In genomic region chr19:34474228-34474990, GRCm38 (mm10) we compare ENCODE assay signal across 8 mouse cellular contexts. TPM values are rescaled to one million over a fixed set of nuclear protein-coding genes. Genes with fewer than 3 reads are reported as not detected.
A peak's percentile ranks its signal among the peaks of the same experiment; 100 is the strongest.
DNase-seq lines count a peak whose midpoint lies in the region; ATAC-seq and TF ChIP-seq lines count a peak whose summit lies in the region.

No protein-coding gene starts in this region.

- H3K9ac ChIP-seq in lung, embryonic 14.5 days = peak overlapping the region; percentile 43
- H3K9ac ChIP-seq in forebrain, embryonic 16.5 days (replicated peaks; ENCODE audit: low read depth, low read length) = peak overlapping the region; percentile 56
- H3K9ac ChIP-seq in kidney, embryonic 15.5 days = 0 out of 2 replicates have a peak overlapping the region, but pooled peaks have one; percentile 31
- H3K9ac ChIP-seq in stomach, embryonic 16.5 days (ENCODE audit: low read length) = peak overlapping the region; percentile 68

- H3K4me2 ChIP-seq in lung, embryonic 14.5 days = peak overlapping the region; percentile 98
- H3K4me2 ChIP-seq in forebrain, embryonic 16.5 days (ENCODE audit: low read length) = peak overlapping the region; percentile 99
- H3K4me2 ChIP-seq in kidney, embryonic 15.5 days = peak overlapping the region; percentile 97
- H3K4me2 ChIP-seq in stomach, embryonic 16.5 days (ENCODE audit: low read depth, low read length) = peak overlapping the region; percentile 98

- peak; percentile 32 for DNase-seq in lung, embryonic 14.5 days
- DNase-seq in lung, postnatal 10 days = no peak
- DNase-seq in adrenal gland, postnatal 36 days = peak; percentile 20 to 22
- DNase-seq in mesoderm, embryonic 11.5 days (ENCODE audit: low read depth, low spot score) = peak; percentile 41
- DNase-seq in gastrocnemius, postnatal 10 days = no peak

- H3K36me3 ChIP-seq in lung, embryonic 14.5 days (ENCODE audit: insufficient read depth) = no peaks in the 10 kb centered on the region
- no peaks in the 10 kb centered on the region for H3K36me3 ChIP-seq in forebrain, embryonic 16.5 days (ENCODE audit: control insufficient read depth, insufficient read depth)
- H3K36me3 ChIP-seq in kidney, embryonic 15.5 days = no peaks in the 10 kb centered on the region
- no peaks in the 10 kb centered on the region for H3K36me3 ChIP-seq in stomach, embryonic 16.5 days (ENCODE audit: control insufficient read depth, insufficient read depth, low read length)

- H3K27me3 ChIP-seq in lung, embryonic 14.5 days (ENCODE audit: insufficient read depth, low read length) = peaks cover 18% of the 10 kb centered on the region
- peaks cover 22% of the 10 kb centered on the region for H3K27me3 ChIP-seq in forebrain, embryonic 16.5 days (replicated peaks; ENCODE audit: control insufficient read depth, insufficient read depth, low read length)
- H3K27me3 ChIP-seq in kidney, embryonic 15.5 days = peaks cover 54% of the 10 kb centered on the region
- peaks cover 10% of the 10 kb centered on the region; the same call in 1 of the 2 replicates for H3K27me3 ChIP-seq in stomach, embryonic 16.5 days (ENCODE audit: control insufficient read depth, insufficient read depth, low read length)

- no peaks in the 10 kb centered on the region for H3K9me3 ChIP-seq in lung, embryonic 14.5 days (ENCODE audit: low read depth, low read length)
- no peaks in the 10 kb centered on the region for H3K9me3 ChIP-seq in forebrain, embryonic 16.5 days (ENCODE audit: control insufficient read depth, low read length)
- no peaks in the 10 kb centered on the region for H3K9me3 ChIP-seq in kidney, embryonic 15.5 days (replicated peaks)
- H3K9me3 ChIP-seq in stomach, embryonic 16.5 days (replicated peaks; ENCODE audit: control insufficient read depth, low read length) = no peaks in the 10 kb centered on the region

- ATAC-seq in lung, embryonic 14.5 days (ENCODE audit: insufficient read depth) = peak; percentile 80; the same call in 1 of the 2 replicates
- peak; percentile 84 for ATAC-seq in forebrain, embryonic 16.5 days
- peak; percentile 77 for ATAC-seq in kidney, embryonic 15.5 days (replicated peaks; ENCODE audit: low FRiP score)
- ATAC-seq in stomach, embryonic 16.5 days (ENCODE audit: insufficient read depth, low FRiP score) = 0 out of 2 replicates have a peak, but pooled peaks have one; percentile 25

- TF ChIP-seq CTCF in lung, embryonic 14.5 days (IDR thresholded peaks at IDR 0.05; ENCODE audit: low read depth) = no peak

- WGBS in lung, embryonic 14.5 days = 7% methylated on average over 49 of the region's 49 CpGs
- 4% methylated on average over 49 of the region's 49 CpGs for WGBS in forebrain, embryonic 16.5 days
- WGBS in kidney, embryonic 15.5 days = 5% methylated on average over 49 of the region's 49 CpGs
- 8% methylated on average over 49 of the region's 49 CpGs for WGBS in stomach, embryonic 16.5 days

- H3K4me1 ChIP-seq in lung, embryonic 14.5 days (ENCODE audit: insufficient read depth) = peaks cover 7% of the 10 kb centered on the region; the same call in 1 of the 2 replicates
- peaks cover 15% of the 10 kb centered on the region for H3K4me1 ChIP-seq in forebrain, embryonic 16.5 days (replicated peaks; ENCODE audit: control insufficient read depth, insufficient read depth, low read length)
- peaks cover 22% of the 10 kb centered on the region for H3K4me1 ChIP-seq in kidney, embryonic 15.5 days
- peaks cover 10% of the 10 kb centered on the region; the same call in 1 of the 2 replicates for H3K4me1 ChIP-seq in stomach, embryonic 16.5 days (ENCODE audit: control insufficient read depth, insufficient read depth, low read length)

- peak overlapping the region; percentile 53 for H3K4me3 ChIP-seq in lung, embryonic 14.5 days (ENCODE audit: low read depth, low read length)
- peak overlapping the region; percentile 70 for H3K4me3 ChIP-seq in forebrain, embryonic 16.5 days (replicated peaks; ENCODE audit: low read length)
- peak overlapping the region; percentile 53 for H3K4me3 ChIP-seq in kidney, embryonic 15.5 days (replicated peaks)
- H3K4me3 ChIP-seq in stomach, embryonic 16.5 days (replicated peaks; ENCODE audit: low read length) = peak overlapping the region; percentile 64

- H3K27ac ChIP-seq in lung, embryonic 14.5 days (ENCODE audit: low read depth) = no peak overlapping the region
- no peak overlapping the region for H3K27ac ChIP-seq in forebrain, embryonic 16.5 days (ENCODE audit: low read length)
- no peak overlapping the region for H3K27ac ChIP-seq in kidney, embryonic 15.5 days
- no peak overlapping the region for H3K27ac ChIP-seq in stomach, embryonic 16.5 days (ENCODE audit: low read length)

RNA-seq across cellular contexts. Expression of gene Ch25h, which starts 0.6 kb away (rescaled TPM):
- 0.14 and 0.43 TPM in 2 replicates for polyA plus RNA-seq in lung, embryonic 14.5 days (2014; fragmentation: Nextera tagmentation; extraction: Ambion mirVana)
- under 1 TPM; 0.26 to 0.50 TPM for total RNA-seq in adrenal gland, postnatal 36 days (2021)
- 0.39 and 0.58 TPM in 2 replicates for polyA plus RNA-seq in forebrain, embryonic 16.5 days (2015; fragmentation: Nextera tagmentation; extraction: Ambion mirVana)
- polyA plus RNA-seq in kidney, embryonic 15.5 days (2015; fragmentation: Nextera tagmentation; extraction: Ambion mirVana) = 1.8 and 2.2 TPM in 2 replicates
- 2.7 and 4.1 TPM in 2 replicates for polyA plus RNA-seq in stomach, embryonic 16.5 days (2015; fragmentation: Nextera tagmentation; extraction: Ambion mirVana)
- under 1 TPM in 1 of 2 experiments, not detected in 1; 0.32 TPM for total RNA-seq in gastrocnemius, postnatal 10 days (2021)

RNA-seq across cellular contexts. Expression of gene Lipa, which starts 52.9 kb away (rescaled TPM):
- polyA plus RNA-seq in lung, embryonic 14.5 days (2014; fragmentation: Nextera tagmentation; extraction: Ambion mirVana) = 44.8 and 45.6 TPM in 2 replicates
- 100 to 1,000 TPM in 1 of 2 experiments, 10 to 100 TPM in 1; 87.3 to 203 TPM for total RNA-seq in adrenal gland, postnatal 36 days (2021)
- polyA plus RNA-seq in forebrain, embryonic 16.5 days (2015; fragmentation: Nextera tagmentation; extraction: Ambion mirVana) = 14.2 and 16.0 TPM in 2 replicates
- 31.2 and 32.5 TPM in 2 replicates for polyA plus RNA-seq in kidney, embryonic 15.5 days (2015; fragmentation: Nextera tagmentation; extraction: Ambion mirVana)
- polyA plus RNA-seq in stomach, embryonic 16.5 days (2015; fragmentation: Nextera tagmentation; extraction: Ambion mirVana) = 31.2 and 32.4 TPM in 2 replicates
- total RNA-seq in gastrocnemius, postnatal 10 days (2021) = 10 to 100 TPM; 12.5 to 17.1 TPM

Comparison
In these comparisons a context has a peak if more than half of its experiments do, and no peak if none do; other contexts are left out.
1. DNase-seq: peak in lung, embryonic 14.5 days (single experiment), adrenal gland, postnatal 36 days (2 of 2) and mesoderm, embryonic 11.5 days (single experiment); none in lung, postnatal 10 days (single experiment) and gastrocnemius, postnatal 10 days (single experiment).
2. ATAC-seq: peak in every context shown above with its lines; median percentile 84 in forebrain, embryonic 16.5 days; 80 in lung, embryonic 14.5 days; 77 in kidney, embryonic 15.5 days; 25 in stomach, embryonic 16.5 days.
3. Peak in every context shown above with its lines, with median percentiles within 50 percentile points of each other: H3K4me2 ChIP-seq, H3K4me3 ChIP-seq and H3K9ac ChIP-seq.